Mouse (Mus musculus) thymus, postnatal 14 days (tissue): ENCODE data around the gene Nab2.
A peak's percentile ranks its signal among the peaks of the same experiment; 100 is the strongest.

Experiments used
- DNase-seq: peaks from one replicate; pipeline ENCODE4 v3.0.0; 2021

Gene Nab2

DNA sequence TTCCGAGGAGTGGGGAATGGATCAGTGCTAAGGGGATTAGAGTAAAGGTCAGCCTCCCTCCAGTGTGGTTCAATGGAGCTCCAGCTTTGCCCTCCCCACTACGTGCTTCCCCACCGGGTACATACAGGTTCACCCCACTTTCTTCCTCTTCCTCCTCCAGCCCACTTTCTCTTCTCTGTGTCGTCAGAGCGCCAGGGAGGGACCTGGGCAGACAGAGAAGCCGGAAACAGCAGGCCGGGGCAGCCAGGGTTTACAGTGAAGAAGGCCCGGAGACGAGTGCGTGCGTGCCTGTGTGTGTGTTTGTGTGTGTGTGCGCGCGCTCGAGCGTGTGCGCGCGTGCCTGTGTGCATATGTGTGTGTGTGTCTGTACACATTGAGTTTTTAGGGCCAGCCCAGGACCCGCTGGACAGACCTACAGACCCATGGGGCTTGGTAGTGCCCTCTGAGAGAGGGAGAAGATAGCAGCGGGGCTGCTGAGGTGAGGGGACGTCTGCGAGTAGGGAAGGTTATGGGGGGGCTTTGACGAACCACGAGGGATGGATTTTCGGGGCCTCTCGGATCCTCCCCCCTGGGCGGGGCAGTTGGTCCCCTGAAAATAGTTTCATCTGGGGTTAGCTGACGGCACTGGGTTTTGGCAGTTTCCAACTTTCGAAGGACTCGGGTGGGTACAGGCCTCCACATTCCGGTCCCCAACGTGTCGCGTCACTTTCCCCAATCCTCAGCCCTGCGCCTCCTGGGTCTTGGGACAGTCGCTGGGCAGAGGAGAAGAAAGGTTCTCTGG lies 25.4 kb downstream of the Nab2 start, which contains the start of gene Stat6:
Gene Stat6, plus strand, starts transcription at position 215 of the 781 bp plus-strand sequence.
- peak; percentile 89 for DNase-seq

DNA sequence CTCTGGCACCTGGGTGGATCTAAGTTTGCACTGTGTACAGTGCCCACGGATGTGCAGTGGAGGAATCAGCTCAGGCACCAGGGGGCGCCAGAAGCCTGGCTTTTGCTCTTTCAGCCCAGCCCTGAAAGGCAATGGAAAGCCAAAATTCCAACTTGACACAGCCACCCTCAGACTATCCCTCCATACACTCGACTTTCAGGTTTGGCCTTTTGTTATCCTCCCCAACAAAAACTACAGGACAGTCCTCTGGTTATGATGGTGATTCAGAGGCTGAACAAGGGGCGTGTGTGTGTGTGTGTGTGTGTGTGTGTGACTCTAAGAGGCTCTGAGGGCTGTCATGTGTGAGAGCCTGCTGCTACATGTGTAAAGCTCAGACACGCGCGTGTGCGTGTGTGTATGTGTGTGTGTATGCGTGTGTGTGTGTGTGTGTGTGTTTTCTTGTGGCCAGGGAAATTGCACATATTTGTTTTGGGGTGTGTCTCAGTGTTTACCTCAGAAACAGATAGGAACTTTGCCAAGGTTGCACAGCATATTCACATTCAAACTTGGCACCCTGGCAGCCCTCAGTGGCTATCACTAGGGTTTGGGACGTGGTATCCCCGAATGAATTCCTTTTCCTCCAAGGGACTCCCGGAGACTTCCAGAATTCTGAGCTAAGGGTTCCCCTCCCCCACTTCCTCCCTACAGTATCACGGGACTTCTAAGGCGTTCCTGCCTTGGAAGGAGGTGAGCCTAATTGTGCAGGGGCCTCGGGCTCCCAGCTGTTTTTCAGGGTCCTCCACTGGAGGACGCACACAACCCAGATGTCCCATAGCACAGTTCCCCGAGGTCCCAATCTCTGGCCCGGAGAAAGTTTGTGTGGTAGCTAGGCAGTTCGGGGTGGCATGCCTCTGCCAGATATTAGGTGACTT lies 26.3 kb downstream of the Nab2 start:
- peak; percentile 93 for DNase-seq

DNA sequence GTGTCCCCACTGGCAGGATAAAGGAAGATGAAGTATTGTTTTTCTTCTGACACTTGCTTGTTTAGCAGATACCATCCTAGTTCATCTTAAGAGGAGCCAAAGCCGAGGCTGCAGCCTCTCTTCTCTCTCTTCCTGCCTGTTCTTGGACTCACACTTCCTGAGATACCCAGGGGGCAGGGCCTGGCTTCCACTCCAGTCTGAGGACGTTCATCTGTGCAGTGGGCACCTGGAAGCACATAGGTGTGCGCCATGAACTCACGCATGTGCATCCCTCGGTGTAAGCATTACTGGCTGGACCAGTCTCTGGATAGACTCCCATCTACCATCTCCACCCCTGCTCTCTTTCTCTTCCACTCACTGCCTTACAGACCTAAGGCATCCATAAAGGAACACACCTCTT lies 27.9 kb downstream of the Nab2 start:
- DNase-seq, result no peak

DNA sequence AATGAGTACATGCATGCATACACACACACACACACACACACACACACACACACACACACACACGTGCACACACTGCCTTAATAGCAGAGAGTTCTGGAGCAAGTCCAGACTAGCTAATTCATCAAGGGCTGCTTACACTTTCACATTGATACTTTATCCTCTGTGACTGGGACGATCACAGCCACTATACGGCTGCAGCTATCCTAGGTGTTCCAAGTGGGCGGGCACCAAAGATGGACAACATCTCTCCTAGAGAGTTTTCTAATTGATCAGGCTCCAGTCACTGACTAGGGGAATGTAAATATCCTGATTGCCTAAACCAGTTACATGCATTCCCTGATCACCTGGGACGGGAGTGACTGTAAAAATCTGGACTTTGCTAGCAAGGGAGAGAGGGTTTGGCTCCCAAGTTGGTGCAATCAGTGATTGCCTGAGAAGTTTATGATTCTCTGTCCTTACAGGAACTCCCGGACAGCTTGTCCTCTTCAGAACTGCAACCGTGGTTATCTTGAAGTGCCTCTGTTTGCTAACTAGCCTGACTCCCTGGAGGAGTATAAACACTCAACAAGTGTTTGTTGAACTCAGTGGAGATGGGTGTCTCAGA lies 35.6 kb downstream of the Nab2 start:
- no peak for DNase-seq

DNA sequence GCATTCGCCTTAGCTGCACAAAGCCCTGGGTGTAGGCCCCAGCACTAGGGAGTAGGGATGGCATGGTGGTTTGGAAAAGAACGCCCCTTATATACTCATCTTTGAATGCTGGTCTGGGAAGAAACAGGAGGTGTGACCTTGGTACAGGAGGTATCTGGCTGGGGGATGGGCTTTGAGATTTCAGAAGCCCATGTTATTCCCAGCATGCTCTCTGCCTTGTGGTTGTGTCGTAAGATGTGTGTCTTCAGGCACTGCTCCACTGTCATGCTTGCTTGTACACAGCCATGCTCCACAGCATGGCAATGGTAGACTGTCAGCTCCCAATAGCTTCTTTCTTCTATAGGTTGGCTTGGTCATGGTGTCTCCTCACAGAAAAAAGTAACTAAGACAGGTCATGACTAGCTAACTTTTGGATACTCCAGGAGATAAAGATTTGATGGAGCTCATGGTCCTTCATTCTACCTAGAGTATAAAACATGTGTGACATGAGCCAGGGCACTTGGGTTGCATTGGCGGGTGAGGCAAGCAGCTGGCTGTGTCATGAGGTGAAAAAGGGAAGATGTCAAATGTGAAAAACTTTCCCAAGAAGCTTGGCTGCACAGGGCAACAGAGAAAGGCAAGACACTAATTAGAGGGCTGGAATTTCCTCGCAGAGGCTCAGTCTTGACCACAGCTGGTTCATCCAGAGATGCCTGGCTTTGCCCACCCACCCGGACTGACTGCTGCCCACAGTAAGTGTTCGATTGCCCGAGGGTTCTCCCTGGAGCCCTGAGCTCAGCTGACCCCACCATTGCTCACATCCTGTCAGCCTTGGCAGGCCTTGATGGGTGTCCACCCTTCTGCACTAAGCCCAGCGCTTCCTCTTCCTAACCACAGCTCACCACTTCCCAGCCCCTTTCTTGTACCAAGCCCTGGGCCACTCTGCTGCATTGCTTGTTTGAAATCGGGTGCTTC lies 36.8 kb downstream of the Nab2 start:
- no peak for DNase-seq

DNA sequence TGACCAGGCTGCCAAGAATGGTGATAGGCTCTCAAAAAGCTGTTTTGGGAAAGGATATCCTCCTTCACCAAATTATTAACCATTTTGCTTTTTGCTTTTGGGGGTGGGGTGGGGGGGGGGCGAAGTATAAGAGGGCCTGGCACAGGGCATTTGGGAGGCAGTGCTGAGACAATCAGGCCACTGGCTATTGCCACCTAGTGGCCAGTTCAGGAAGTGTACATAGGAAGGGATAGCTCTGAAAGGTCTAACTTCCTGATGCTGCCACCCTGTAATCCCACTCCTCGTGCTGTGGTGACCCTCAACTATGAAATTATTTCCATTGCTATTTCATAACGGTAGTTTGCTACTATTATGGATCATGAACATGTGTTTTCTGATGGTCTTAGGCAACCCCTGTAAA lies 41.9 kb downstream of the Nab2 start:
- DNase-seq, result peak; percentile 58

DNA sequence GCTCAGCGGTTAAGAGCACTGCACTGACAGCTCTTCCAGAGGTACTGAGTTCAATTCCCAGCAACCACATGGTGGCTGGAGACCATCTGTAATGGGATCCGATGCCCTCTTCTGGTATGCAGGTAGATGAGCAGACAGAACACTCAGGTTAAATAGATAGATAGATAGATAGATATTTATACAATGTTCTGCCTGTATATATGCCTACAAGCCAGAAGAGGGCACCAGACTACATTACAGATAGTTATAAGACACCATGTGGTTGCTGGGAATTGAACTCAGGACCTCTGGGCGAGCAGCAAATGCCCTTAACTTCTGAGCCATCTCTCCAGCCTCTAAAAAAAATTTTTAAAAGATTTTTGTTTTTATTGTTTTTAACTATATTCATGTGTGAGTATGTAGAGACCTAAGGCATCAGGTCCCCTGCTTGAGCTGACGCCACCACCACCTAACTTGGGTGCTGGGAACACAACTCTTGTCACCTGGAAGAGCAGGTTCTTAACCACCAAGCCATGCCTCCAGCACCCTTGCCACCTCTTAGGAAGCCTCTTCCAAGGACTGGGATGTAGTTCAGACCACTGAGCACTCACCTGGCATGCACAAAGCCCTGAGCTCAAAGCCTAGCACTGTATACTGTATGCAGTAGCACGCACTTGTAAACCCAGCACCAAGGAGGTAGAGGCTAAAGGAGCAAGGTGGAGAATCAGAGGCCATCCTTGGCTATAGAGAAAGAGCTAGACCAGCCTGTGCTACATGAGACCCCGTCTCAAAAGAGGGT lies 44.7 kb downstream of the Nab2 start:
- DNase-seq, result no peak

DNA sequence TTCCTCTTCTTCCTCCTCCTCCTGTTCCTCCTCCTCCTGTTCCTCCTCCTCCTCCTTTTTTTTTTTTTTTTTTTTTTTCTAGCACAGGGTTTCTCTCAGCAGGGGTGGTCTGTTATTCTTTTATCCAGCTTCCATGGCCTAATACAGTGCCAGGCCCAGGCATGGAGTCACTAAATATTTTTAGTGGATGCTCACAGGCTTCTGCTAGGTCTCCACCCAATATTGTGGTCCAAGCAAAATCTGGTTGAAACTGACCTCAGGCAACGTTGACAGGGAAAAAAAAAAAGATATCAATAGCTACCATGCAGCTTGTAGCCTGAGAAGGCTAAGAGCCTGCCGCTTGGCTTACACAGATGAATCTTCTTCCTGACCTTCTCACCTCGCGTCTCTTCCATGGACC lies 45.7 kb downstream of the Nab2 start:
- DNase-seq, result no peak

DNA sequence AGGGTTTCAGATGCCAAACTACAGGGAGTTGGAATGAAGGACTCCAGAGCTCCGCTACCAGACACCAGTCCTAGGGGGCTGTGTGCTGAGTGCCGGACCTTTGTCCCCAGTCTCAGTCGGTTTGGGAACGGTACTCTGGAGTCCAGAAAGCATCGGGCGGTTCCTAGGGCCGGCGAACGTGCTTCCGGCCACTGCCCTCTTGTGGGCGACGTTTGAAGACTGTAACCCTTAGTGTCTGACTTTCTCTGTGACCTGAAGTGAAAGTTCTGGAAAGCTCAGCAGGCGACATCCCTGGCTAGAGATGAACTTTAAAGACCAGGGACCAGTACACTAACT lies 46.3 kb downstream of the Nab2 start:
- DNase-seq, result no peak

DNA sequence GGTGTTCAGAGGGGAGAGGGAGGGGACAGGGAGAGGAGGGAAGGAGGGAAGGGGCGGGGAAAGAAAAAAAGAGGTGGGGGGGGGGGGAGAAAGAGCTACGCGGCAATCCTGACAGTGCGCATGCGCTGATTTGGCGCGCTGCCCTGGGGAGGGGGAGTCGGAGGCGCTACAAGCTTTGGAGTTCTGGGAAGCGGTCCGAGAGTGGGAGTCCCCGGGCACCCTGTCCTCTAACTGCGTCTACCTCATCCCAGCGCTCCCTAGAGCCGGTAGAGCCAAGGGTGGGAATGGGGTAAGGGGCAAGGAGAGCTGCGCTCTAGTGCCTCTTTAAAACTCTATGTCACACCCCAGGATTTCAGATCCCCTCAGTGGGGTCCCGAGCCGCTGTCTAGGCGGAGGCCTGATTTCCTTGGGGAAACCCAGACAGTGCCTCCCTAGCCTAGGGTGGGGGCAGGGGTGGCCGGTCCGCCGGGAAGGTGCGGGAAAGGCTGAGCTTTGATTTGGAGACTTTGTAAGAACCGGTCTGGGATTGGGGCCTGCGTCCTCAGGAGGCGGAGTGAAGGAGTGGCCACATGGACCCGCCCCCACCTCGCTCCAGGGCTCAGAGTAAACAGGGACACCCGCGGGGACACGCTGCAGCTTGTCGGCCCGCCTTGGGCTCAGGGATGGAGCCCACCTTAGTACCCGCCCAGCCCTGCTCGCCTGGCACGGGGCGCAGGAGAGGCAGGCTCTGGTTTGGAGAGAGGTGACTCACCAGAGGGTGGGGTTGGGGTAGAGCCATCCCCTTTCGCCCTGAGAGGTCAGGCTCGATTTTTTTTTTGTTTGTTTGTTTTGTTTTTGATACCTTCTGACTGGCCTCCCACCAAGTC lies 46.9 kb downstream of the Nab2 start:
- DNase-seq, result peak; percentile 58

DNA sequence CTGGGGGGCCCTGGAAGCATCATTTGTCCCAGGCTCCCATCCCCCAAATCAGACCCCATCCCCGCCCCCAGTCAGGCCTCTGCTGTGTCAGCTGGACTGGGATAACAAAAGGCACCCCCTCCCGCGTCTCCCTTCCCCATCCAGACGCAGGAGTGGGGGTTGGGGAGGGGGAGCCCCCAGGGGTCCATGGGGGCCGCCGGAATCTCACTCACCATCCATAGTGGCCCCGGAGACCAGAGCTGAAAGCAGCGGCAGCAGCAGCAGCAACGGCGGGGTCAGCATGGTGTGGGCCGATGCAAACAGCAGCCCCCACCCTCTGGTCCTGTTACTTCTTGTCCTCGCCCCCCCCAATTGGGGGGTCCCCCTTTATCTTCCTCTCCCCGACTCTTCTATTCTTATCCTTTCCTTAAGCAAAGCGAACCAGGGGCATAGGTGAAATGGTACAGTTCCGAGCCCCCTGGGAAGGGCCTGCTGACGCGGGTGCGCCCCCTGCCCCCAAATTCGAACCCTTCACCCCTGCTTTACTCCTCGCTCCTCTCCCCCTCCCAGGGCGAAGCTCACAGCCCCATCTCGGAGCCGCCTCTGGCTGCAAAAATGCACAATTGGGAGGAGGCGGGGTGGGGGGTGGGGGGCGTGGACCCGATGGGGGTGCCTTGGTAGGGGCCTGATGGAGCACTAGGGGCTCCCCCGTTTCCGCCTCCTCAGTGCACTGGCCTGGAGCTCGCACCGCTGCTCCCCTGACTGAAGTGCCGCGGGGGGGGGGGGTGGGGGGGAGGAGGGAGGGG lies 47.8 kb downstream of the Nab2 start, which contains the start of gene Lrp1:
Gene Lrp1, minus strand, starts transcription at position 743 of the 785 bp plus-strand sequence.
- peak; percentile 32 for DNase-seq

DNA sequence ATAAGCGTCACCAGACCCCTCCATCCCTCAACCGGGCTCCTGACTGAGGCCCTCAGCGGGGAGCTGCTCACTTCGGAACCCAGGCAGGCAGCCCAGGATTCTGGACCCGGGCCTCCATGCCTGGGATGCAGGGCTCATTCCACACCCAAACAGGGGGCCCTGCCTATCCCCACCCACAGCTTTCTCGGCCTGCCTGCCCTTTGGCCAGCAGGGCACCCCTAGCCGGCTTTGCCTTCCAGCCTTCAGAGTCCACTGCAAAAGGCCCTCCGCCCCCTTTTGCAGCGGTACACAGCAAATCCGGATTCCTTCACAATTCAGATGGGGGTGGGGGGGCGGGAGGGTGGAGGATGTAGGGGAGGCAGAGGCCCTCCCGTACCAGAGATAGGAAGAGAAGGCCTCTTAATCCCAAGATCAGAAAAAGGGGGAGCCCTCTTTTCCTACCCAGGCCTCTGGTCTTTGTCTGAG lies 48.4 kb downstream of the Nab2 start:
- DNase-seq, result no peak

DNA sequence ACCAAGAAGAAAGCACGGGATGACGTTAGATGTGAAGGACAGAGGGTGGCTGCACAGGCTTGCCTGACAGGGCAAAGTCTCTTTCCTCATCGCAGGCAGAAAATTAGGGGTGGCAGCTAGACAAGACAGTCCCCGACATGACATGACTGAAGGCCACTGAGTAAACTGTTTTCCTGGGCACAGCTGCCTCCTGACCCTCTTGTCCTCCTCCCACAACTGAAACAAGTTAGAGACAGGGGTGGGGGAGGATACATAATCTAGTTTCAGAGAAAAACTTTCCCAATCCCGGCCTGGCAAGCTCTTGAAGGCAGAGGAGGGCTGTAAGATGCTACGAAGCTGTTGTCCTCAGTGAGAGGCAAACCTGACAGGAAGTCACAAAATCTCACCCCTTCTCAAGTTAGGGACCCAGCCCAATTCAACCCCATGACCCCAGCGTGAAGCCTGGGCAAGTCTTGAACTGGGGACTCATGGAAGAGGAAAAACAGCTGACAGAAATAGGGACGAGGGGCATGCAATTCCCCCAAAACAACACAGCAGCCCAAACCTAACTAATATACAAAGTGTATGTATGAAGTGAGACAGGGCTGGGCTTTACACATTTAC lies 49.1 kb downstream of the Nab2 start:
- no peak for DNase-seq

DNA sequence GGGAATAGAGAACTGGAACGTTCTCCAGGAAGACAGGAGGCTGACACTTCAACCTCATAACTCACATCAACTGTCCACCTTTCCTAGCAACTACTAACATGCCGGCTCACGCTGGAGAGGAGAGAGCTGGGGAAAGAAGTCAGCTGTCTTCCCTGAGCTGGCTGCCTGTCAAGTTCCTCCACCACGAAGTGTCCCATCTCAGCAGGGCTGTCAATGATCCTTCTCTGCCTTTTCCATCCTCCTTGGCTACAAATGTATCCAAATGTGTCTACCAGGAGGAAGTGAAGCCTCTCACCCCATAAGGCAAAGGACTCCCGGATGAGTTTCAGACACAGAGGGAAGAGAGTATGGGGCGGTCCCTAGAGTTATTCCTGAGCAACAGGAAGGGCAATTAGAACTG lies 50.2 kb downstream of the Nab2 start:
- no peak for DNase-seq

DNA sequence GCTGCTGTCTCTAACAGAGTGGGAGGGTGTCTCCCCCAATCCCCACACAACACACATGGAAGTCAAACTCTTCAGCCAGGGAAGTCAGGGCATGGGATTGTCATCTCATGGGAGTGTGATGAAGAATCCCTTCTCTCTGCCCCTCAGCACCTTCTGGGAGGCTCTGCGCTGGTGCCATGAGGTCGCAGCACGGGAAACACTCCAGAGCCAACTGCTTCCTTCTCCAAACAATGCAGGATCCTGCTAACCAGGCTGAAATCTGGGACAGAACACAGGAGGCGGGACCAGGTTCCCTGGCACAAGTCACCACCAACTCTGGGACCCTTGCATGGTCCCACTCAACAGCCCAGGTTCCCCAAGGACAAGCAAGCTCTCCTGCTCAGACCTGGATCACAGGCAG lies 51.1 kb downstream of the Nab2 start:
- no peak for DNase-seq

DNA sequence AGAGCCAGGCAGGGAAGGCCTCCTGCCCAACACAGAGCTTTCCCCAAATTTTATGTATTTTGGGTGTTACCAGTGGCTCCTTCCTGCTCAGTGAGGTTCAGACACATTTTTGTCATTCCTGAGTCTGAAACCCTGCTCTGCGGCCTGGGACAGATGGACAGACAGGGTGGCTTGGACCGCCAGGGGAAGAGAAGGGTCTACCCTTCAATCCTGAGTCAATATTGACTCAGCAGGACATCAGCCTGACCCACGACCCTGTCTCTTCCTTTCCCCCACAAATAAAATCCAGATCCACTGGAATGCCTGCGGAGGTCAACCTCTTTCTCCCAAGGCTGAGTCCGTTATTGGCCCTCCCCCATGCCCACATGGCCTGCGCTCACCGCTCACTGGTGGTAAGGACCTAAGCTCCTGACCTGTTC lies 52.1 kb downstream of the Nab2 start:
- no peak for DNase-seq

DNA sequence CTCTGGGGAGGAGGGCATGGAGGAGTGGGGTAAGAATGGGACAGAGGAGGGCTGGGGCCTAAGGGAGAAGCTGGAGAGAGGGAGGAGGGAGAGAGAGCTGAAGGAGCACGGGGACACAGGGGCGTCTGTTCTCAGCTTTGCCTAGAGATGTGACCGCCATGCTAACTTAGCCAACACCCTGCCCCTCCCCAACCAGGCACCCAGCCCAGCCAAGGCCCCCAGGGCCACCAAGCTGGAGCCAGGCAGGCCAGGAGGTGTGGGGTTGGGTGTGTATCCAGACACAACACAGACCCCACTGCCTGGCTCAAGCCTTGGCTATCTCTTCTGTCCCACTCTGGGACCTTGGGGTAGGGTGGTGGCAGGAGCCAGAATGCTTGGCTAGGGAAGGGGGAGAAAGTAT lies 52.8 kb downstream of the Nab2 start:
- DNase-seq, result no peak

DNA sequence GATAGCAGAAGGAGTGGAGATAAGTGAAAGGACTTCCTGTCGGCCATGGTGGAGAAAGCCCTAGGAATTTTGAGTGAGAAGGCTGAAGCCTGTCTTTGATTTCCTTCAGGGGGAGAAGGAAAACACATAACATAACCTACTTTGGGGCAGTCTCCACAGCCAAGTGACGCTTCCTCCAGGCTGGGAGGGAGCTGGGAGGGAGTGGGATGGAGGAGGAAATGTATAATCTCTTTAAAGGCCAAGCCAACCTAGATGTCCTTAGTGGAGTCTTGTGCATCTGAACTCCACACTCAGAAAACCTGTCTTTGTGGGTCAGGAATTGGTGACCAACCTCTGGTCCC lies 53.4 kb downstream of the Nab2 start:
- DNase-seq, result no peak
